Mouse (Mus musculus): Measurements from ENCODE around the gene Abtb2. TPM values are rescaled to one million over a fixed set of nuclear protein-coding genes. Genes with fewer than 3 reads are reported as not detected.

The Abtb2 gene
- polyA plus RNA-seq, 1 experiment, result 4.0 TPM

- TF ChIP-seq CEBPB (IDR thresholded peaks at IDR 0.05; ENCODE audit: low read depth) (no peak), USF1 (IDR thresholded peaks at IDR 0.05; ENCODE audit: low read depth) (no peak), FOSL1 (IDR thresholded peaks at IDR 0.05; ENCODE audit: insufficient read depth, low read length, poor library complexity, severe bottlenecking) (no peak), CTCF (IDR thresholded peaks at IDR 0.05; ENCODE audit: control insufficient read depth, insufficient read depth, insufficient read length) (no peak), MYOG (IDR thresholded peaks at IDR 0.05; ENCODE audit: control insufficient read depth, extremely low read depth, insufficient read length) (no peak), MAX (IDR thresholded peaks at IDR 0.05) (no peak), MYOD1 (IDR thresholded peaks at IDR 0.05; ENCODE audit: control insufficient read depth, insufficient read length, low read depth) (no peak)
- no peaks in the 10 kb centered on the region for H3K27me3 ChIP-seq (ENCODE audit: control insufficient read depth, insufficient read depth, insufficient read length)
- peaks cover under 1% of the 10 kb centered on the region for H3K79me2 ChIP-seq (ENCODE audit: control insufficient read depth, insufficient read depth)
- H3K79me3 ChIP-seq (ENCODE audit: low read depth), result no peaks in the 10 kb centered on the region
- no peak overlapping the region for H3K4me3 ChIP-seq (ENCODE audit: insufficient read depth, poor library complexity, severe bottlenecking)
- H3ac ChIP-seq (ENCODE audit: control insufficient read depth, insufficient read length, low read depth), result no peak overlapping the region
- H3K36me3 ChIP-seq (ENCODE audit: control insufficient read depth, insufficient read depth), result no peaks in the 10 kb centered on the region
Measured at GRCm38 (mm10) chr2:103591742-103592590, 25.9 kb downstream of the Abtb2 start.

GRCm38 (mm10) chr2:103592591-103592929 lies 26.4 kb downstream of the Abtb2 start:
- Histone ChIP-seq H3K36me3 (ENCODE audit: control insufficient read depth, insufficient read depth) (no peaks in the 10 kb centered on the region), H3K79me2 (ENCODE audit: control insufficient read depth, insufficient read depth) (no peaks in the 10 kb centered on the region), H3K27me3 (ENCODE audit: control insufficient read depth, insufficient read depth, insufficient read length) (no peaks in the 10 kb centered on the region), H3K79me3 (ENCODE audit: low read depth) (no peaks in the 10 kb centered on the region), H3ac (ENCODE audit: control insufficient read depth, insufficient read length, low read depth) (no peak overlapping the region), H3K4me3 (ENCODE audit: insufficient read depth, poor library complexity, severe bottlenecking) (no peak overlapping the region)
- TF ChIP-seq FOSL1 (IDR thresholded peaks at IDR 0.05; ENCODE audit: insufficient read depth, low read length, poor library complexity, severe bottlenecking) (no peak), MYOG (IDR thresholded peaks at IDR 0.05; ENCODE audit: control insufficient read depth, extremely low read depth, insufficient read length) (no peak), MYOD1 (IDR thresholded peaks at IDR 0.05; ENCODE audit: control insufficient read depth, insufficient read length, low read depth) (no peak), CEBPB (IDR thresholded peaks at IDR 0.05; ENCODE audit: low read depth) (no peak), CTCF (IDR thresholded peaks at IDR 0.05; ENCODE audit: control insufficient read depth, insufficient read depth, insufficient read length) (no peak), USF1 (IDR thresholded peaks at IDR 0.05; ENCODE audit: low read depth) (no peak), MAX (IDR thresholded peaks at IDR 0.05) (no peak)

GRCm38 (mm10) chr2:103594592-103595011 lies 28.5 kb downstream of the Abtb2 start:
- Histone ChIP-seq H3K4me3 (ENCODE audit: insufficient read depth, poor library complexity, severe bottlenecking) (no peak overlapping the region), H3K36me3 (ENCODE audit: control insufficient read depth, insufficient read depth) (no peaks in the 10 kb centered on the region), H3K79me2 (ENCODE audit: control insufficient read depth, insufficient read depth) (peaks cover 9% of the 10 kb centered on the region), H3K79me3 (ENCODE audit: low read depth) (no peaks in the 10 kb centered on the region), H3K27me3 (ENCODE audit: control insufficient read depth, insufficient read depth, insufficient read length) (no peaks in the 10 kb centered on the region), H3ac (ENCODE audit: control insufficient read depth, insufficient read length, low read depth) (no peak overlapping the region)
- no peak for TF ChIP-seq MYOG (IDR thresholded peaks at IDR 0.05; ENCODE audit: control insufficient read depth, extremely low read depth, insufficient read length)
- no peak for TF ChIP-seq CEBPB (IDR thresholded peaks at IDR 0.05; ENCODE audit: low read depth)
- TF ChIP-seq MAX (IDR thresholded peaks at IDR 0.05), result no peak
- TF ChIP-seq CTCF (IDR thresholded peaks at IDR 0.05; ENCODE audit: control insufficient read depth, insufficient read depth, insufficient read length), result no peak
- no peak for TF ChIP-seq MYOD1 (IDR thresholded peaks at IDR 0.05; ENCODE audit: control insufficient read depth, insufficient read length, low read depth)

- TF ChIP-seq CEBPB (IDR thresholded peaks at IDR 0.05; ENCODE audit: low read depth) (no peak), USF1 (IDR thresholded peaks at IDR 0.05; ENCODE audit: low read depth) (no peak), MYOD1 (IDR thresholded peaks at IDR 0.05; ENCODE audit: control insufficient read depth, insufficient read length, low read depth) (no peak), MYOG (IDR thresholded peaks at IDR 0.05; ENCODE audit: control insufficient read depth, extremely low read depth, insufficient read length) (no peak), FOSL1 (IDR thresholded peaks at IDR 0.05; ENCODE audit: insufficient read depth, low read length, poor library complexity, severe bottlenecking) (no peak), MAX (IDR thresholded peaks at IDR 0.05) (no peak), CTCF (IDR thresholded peaks at IDR 0.05; ENCODE audit: control insufficient read depth, insufficient read depth, insufficient read length) (no peak)
- H3K79me3 ChIP-seq (ENCODE audit: low read depth), result no peaks in the 10 kb centered on the region
Measured at GRCm38 (mm10) chr2:103595028-103595651, 29.0 kb downstream of the Abtb2 start.

GRCm38 (mm10) chr2:103599296-103599695 lies 33.2 kb downstream of the Abtb2 start:
- Histone ChIP-seq H3K4me3 (ENCODE audit: insufficient read depth, poor library complexity, severe bottlenecking) (no peak overlapping the region), H3ac (ENCODE audit: control insufficient read depth, insufficient read length, low read depth) (no peak overlapping the region), H3K36me3 (ENCODE audit: control insufficient read depth, insufficient read depth) (no peaks in the 10 kb centered on the region), H3K79me2 (ENCODE audit: control insufficient read depth, insufficient read depth) (peaks cover 9% of the 10 kb centered on the region), H3K79me3 (ENCODE audit: low read depth) (no peaks in the 10 kb centered on the region), H3K27me3 (ENCODE audit: control insufficient read depth, insufficient read depth, insufficient read length) (no peaks in the 10 kb centered on the region)
- TF ChIP-seq MYOG (IDR thresholded peaks at IDR 0.05; ENCODE audit: control insufficient read depth, extremely low read depth, insufficient read length) (no peak), CTCF (IDR thresholded peaks at IDR 0.05; ENCODE audit: control insufficient read depth, insufficient read depth, insufficient read length) (no peak), CEBPB (IDR thresholded peaks at IDR 0.05; ENCODE audit: low read depth) (no peak), USF1 (IDR thresholded peaks at IDR 0.05; ENCODE audit: low read depth) (no peak), FOSL1 (IDR thresholded peaks at IDR 0.05; ENCODE audit: insufficient read depth, low read length, poor library complexity, severe bottlenecking) (no peak), MYOD1 (IDR thresholded peaks at IDR 0.05; ENCODE audit: control insufficient read depth, insufficient read length, low read depth) (no peak), MAX (IDR thresholded peaks at IDR 0.05) (no peak)

More at GRCm38 (mm10) chr2:103595028-103595651, 29.0 kb downstream of the Abtb2 start:
- H3K79me2 ChIP-seq (ENCODE audit: control insufficient read depth, insufficient read depth), result peaks cover 9% of the 10 kb centered on the region
- H3K36me3 ChIP-seq (ENCODE audit: control insufficient read depth, insufficient read depth), result no peaks in the 10 kb centered on the region
- H3K27me3 ChIP-seq (ENCODE audit: control insufficient read depth, insufficient read depth, insufficient read length), result no peaks in the 10 kb centered on the region
- H3ac ChIP-seq (ENCODE audit: control insufficient read depth, insufficient read length, low read depth), result no peak overlapping the region
- H3K4me3 ChIP-seq (ENCODE audit: insufficient read depth, poor library complexity, severe bottlenecking), result no peak overlapping the region

Measured in C2C12 (cell line).